Mouse (Mus musculus) C2C12 (cell line): Measurements from ENCODE around the gene Ugt1a10. TPM values are rescaled to one million over a fixed set of nuclear protein-coding genes. Genes with fewer than 3 reads are reported as not detected.

ENCODE experiments used
- H3K27me3 ChIP-seq: one replicate; pipeline ENCODE4 v1.6.1; 2011; ENCODE audit not compliant: control insufficient read depth, insufficient read depth, insufficient read length
- H3K36me3 ChIP-seq: one replicate; pipeline ENCODE4 v1.6.1; 2011; ENCODE audit not compliant: control insufficient read depth, insufficient read depth
- H3K4me3 ChIP-seq: one replicate; pipeline ENCODE4 v1.5.1; 2011; ENCODE audit warnings: mild to moderate bottlenecking, control low read depth; ENCODE audit not compliant: poor library complexity, insufficient read depth, severe bottlenecking
- H3K79me2 ChIP-seq: one replicate; pipeline ENCODE4 v1.6.1; 2011; ENCODE audit not compliant: control insufficient read depth, insufficient read depth
- H3K79me3 ChIP-seq: one replicate; pipeline ENCODE4 v1.6.1; 2011; ENCODE audit warnings: low read depth, control low read depth
- H3ac ChIP-seq: one replicate; pipeline ENCODE3; 2011; ENCODE audit warnings: low read depth; ENCODE audit not compliant: control insufficient read depth, insufficient read length
- CEBPB ChIP-seq: IDR thresholded peaks from one replicate; pipeline ENCODE4 v1.6.1; 2011; ENCODE audit warnings: low read depth, mild to moderate bottlenecking, control low read depth, moderate library complexity
- CTCF ChIP-seq: IDR thresholded peaks from one replicate; pipeline ENCODE4 v1.5.1; 2011; ENCODE audit not compliant: control insufficient read depth, insufficient read depth, insufficient read length
- FOSL1 ChIP-seq: IDR thresholded peaks from one replicate; pipeline ENCODE4 v1.8.0; 2011; ENCODE audit warnings: mild to moderate bottlenecking, low read length; ENCODE audit not compliant: poor library complexity, insufficient read depth, severe bottlenecking
- MAX ChIP-seq: IDR thresholded peaks from one replicate; pipeline ENCODE4 v1.6.1; 2011; ENCODE audit warnings: mild to moderate bottlenecking, control low read depth
- MYOD1 ChIP-seq: IDR thresholded peaks from one replicate; pipeline ENCODE4 v1.6.1; 2011; ENCODE audit warnings: low read depth; ENCODE audit not compliant: control insufficient read depth, insufficient read length
- MYOG ChIP-seq: IDR thresholded peaks from one replicate; pipeline ENCODE4 v1.6.1; 2011; ENCODE audit not compliant: control insufficient read depth, insufficient read length; ENCODE audit errors: extremely low read depth
- USF1 ChIP-seq: IDR thresholded peaks from one replicate; pipeline ENCODE4 v1.6.1; 2011; ENCODE audit warnings: low read depth, mild to moderate bottlenecking, control low read depth, moderate library complexity
- polyA plus RNA-seq: library from polyadenylated mRNA; unstranded; fragments of >200 nt; fragmentation: generic; extraction: Trizol; gene quantifications from one replicate; pipeline ENCODE4 v1.2.1, GENCODE M21; 2012; ENCODE audit warnings: missing spikeins

Gene Ugt1a10
- polyA plus RNA-seq, 1 experiment: not detected

DNA sequence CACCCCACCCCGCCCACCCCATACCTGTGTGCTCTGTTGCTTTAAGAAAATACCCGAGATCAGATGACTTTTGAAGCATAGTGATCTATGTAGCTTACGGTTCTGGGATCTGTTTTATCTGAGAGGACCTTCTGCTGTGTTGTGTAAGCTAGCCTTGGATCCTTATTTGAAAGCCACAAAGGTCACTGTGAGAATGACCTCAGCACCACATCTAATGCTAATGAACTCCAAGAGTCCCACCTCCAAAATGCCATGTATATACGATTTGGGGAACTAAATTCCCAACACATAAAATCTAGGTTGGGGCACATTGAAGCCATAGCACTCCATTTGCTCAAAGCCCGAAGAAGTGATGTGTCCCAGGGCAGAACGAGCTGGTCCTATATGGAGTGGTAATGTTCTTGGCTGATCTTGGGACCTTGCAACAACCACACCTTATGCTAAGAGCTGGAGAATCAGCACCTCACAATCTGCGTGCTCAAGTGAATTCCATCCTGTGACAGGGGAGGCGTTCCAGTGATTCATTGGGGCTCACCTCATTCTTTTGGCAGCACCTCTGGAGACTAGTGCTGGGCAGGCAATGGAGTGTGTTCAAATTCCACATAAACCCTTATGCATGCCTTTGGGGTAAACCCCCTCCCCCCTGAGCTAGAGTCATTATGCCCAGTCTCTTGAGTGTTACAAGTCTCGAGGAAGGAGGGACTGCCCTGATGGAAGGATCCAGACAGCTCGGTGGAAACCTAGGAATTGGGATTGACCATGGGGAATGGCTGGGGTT is 201.9 kb downstream of the Ugt1a10 start:
- peaks cover 11% of the 10 kb centered on the region for H3K36me3 ChIP-seq
- H3K27me3 ChIP-seq: peaks cover 3% of the 10 kb centered on the region
- no peak overlapping the region for H3ac ChIP-seq
- no peak overlapping the region for H3K4me3 ChIP-seq
- H3K79me2 ChIP-seq: peaks cover 8% of the 10 kb centered on the region
- peaks cover 2% of the 10 kb centered on the region for H3K79me3 ChIP-seq
- TF ChIP-seq FOSL1 (no peak), MYOD1 (no peak), MAX (no peak), USF1 (no peak), CTCF (no peak), MYOG (no peak), CEBPB (no peak)

DNA sequence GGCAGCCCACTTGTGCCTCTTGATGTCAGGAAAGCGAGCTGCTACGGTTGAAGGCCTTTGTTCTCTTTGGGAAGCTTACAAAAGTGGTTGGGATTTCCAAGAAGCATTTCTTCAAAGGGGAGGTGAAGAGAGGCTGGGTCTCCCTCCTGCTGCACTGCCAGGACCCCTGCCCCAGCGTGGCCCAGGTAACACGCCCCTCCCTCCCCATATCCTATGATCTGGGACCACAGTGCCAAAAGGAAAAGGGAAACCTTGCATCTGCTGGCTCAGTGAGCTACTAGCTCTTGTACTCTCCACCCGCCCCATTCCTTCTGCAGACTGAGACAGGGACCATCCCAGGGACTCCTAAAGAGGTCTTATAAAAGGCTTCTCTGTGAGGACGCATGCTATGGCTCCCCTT is 202.5 kb downstream of the Ugt1a10 start:
- no peak overlapping the region for H3ac ChIP-seq
- TF ChIP-seq CTCF: no peak
- no peak for TF ChIP-seq CEBPB
- no peak for TF ChIP-seq MYOG
- TF ChIP-seq MYOD1: no peak
- no peak for TF ChIP-seq FOSL1
- TF ChIP-seq USF1: no peak
- no peak for TF ChIP-seq MAX
- no peak overlapping the region for H3K4me3 ChIP-seq
- peaks cover 17% of the 10 kb centered on the region for H3K36me3 ChIP-seq
- H3K27me3 ChIP-seq: no peaks in the 10 kb centered on the region
- H3K79me2 ChIP-seq: peaks cover 8% of the 10 kb centered on the region
- peaks cover 2% of the 10 kb centered on the region for H3K79me3 ChIP-seq

DNA sequence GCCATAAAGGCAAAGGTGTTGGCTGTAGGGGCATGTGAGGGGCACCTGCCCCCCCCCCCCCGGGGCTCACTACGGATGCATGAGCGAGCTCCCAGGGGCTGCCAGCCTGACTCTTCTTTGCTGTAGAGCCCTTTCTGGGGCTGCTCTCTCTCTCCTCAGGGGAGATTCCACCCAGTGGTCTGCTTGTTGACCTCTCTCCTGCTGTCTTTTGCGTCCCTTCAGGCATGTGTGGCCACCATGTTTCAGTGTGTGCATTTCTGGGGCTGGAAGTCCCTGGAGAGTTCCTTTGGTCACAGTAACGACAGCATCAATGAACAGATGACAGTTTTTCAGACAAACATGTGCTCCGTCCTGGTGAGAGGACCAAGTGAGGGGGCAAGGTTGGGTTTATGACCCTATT is 203.2 kb downstream of the Ugt1a10 start:
- Histone ChIP-seq H3K79me2 (peaks cover 14% of the 10 kb centered on the region), H3ac (no peak overlapping the region), H3K4me3 (no peak overlapping the region), H3K36me3 (peaks cover 24% of the 10 kb centered on the region), H3K79me3 (peaks cover 2% of the 10 kb centered on the region), H3K27me3 (no peaks in the 10 kb centered on the region)
- TF ChIP-seq CEBPB (no peak), MYOD1 (no peak), USF1 (no peak), CTCF (no peak), MYOG (no peak), MAX (no peak), FOSL1 (no peak)

DNA sequence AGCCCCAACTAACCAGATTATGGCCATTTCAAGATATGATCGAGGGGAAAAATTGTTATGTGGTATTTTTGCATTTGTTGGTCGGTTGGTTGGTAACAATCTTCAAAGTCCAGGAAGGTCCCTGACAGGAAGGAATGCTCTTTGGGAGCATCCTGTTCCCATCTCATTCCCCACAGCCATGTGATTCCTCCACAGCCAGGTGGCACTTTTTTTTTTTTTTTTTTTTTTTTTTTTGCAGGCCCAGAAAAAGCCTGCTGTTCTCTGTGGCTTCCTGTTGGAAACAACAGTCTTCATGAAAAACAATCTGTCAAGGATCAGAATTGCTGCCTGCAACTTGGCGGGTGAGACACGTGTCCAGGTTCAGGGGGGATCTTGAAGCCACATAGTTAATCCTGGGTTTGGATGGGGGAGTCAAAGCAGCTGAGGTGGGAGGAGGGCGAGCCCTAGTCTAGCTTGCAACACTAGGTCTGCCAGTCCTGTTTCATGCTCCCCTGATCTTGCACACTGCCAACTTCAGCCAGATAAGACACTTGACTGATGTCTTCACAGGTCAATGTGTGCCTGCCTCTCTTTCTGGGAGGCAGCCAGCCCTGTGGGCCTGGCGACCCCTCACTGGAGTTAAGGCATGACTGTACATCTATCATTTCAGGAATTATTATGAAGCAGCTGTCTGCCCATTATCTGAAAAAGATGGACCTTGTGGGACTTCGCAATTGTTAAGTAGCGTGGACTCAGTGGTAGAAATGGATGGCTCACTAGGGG is 203.9 kb downstream of the Ugt1a10 start:
- H3ac ChIP-seq: no peak overlapping the region
- H3K36me3 ChIP-seq: peaks cover 31% of the 10 kb centered on the region
- H3K79me3 ChIP-seq: peaks cover 2% of the 10 kb centered on the region
- no peak for TF ChIP-seq CTCF
- no peak for TF ChIP-seq MYOG
- no peak for TF ChIP-seq USF1
- no peak for TF ChIP-seq MAX
- TF ChIP-seq MYOD1: no peak
- TF ChIP-seq CEBPB: no peak
- no peak for TF ChIP-seq FOSL1
- H3K4me3 ChIP-seq: no peak overlapping the region
- no peaks in the 10 kb centered on the region for H3K27me3 ChIP-seq
- H3K79me2 ChIP-seq: peaks cover 20% of the 10 kb centered on the region

DNA sequence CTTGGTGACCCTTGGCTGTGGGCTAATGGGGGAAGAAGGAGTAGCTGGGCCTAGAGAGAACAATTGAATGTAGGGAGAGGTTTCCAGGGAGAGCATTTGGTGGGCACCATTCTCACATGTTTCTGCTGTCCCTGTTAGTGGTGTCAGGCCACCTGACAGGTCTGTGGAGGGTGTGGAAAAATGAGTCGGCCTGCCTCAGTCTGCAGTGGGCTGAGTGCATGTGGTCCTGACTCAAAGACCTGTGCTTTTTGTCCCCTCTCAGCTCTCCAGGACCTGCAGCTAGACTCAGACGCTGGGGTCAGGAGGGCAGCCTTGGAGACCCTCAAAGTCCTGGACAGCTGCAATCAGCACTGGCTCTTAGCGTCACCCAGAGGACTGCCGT is 204.4 kb downstream of the Ugt1a10 start:
- H3ac ChIP-seq: no peak overlapping the region
- no peak for TF ChIP-seq USF1
- TF ChIP-seq MYOD1: no peak
- no peak for TF ChIP-seq MYOG
- no peak for TF ChIP-seq FOSL1
- TF ChIP-seq CEBPB: no peak
- no peak for TF ChIP-seq MAX
- TF ChIP-seq CTCF: no peak
- H3K79me3 ChIP-seq: peaks cover 2% of the 10 kb centered on the region
- no peaks in the 10 kb centered on the region for H3K27me3 ChIP-seq
- H3K4me3 ChIP-seq: no peak overlapping the region
- peaks cover 26% of the 10 kb centered on the region for H3K79me2 ChIP-seq
- peaks cover 37% of the 10 kb centered on the region for H3K36me3 ChIP-seq
